Mouse (Mus musculus) splenic B cell, adult 2 months (primary cell): Measurements from ENCODE around the gene Fam131a.

ENCODE experiments used
- DNase-seq: peaks from one replicate; pipeline ENCODE4 v3.0.0-alpha.2; 2011; ENCODE audit warnings: low read depth, low spot score
- H3K27me3 ChIP-seq: 2 replicates; pipeline ENCODE4 v1.6.1; 2012; ENCODE audit warnings: mild to moderate bottlenecking, low read length, moderate library complexity, mixed read lengths; ENCODE audit not compliant: control insufficient read depth, poor library complexity, insufficient read depth, severe bottlenecking
- H3K36me3 ChIP-seq: 2 replicates; pipeline ENCODE4 v1.6.1; 2012; ENCODE audit warnings: mild to moderate bottlenecking, low read length, moderate library complexity, mixed read lengths; ENCODE audit not compliant: control insufficient read depth, poor library complexity, insufficient read depth, severe bottlenecking

Fam131a gene

GRCm38 (mm10) chr16:20677380-20677779, 15.7 kb upstream of the Fam131a start:
- no peak for DNase-seq
- H3K36me3 ChIP-seq, result peaks cover 16% of the 10 kb centered on the region
- no peaks in the 10 kb centered on the region for H3K27me3 ChIP-seq

- DNase-seq, result no peak
- Histone ChIP-seq H3K27me3 (no peaks in the 10 kb centered on the region), H3K36me3 (peaks cover 19% of the 10 kb centered on the region)
These were observed 14.9 kb upstream of the Fam131a start for GRCm38 (mm10) chr16:20677974-20678675.

- no peak for DNase-seq
- H3K27me3 ChIP-seq, result no peaks in the 10 kb centered on the region
- peaks cover 21% of the 10 kb centered on the region for H3K36me3 ChIP-seq
These were observed 2.3 kb upstream of the Fam131a start for GRCm38 (mm10) chr16:20690774-20691173.

- no peaks in the 10 kb centered on the region for H3K27me3 ChIP-seq
- DNase-seq, result no peak
- H3K36me3 ChIP-seq, result peaks cover 19% of the 10 kb centered on the region
These were observed 1.4 kb upstream of the Fam131a start for GRCm38 (mm10) chr16:20691617-20692016.

GRCm38 (mm10) chr16:20692241-20692965, 638 bp upstream of the Fam131a start:
- peaks cover 12% of the 10 kb centered on the region; the same call in 1 of the 2 replicates for H3K36me3 ChIP-seq
- no peak for DNase-seq
- no peaks in the 10 kb centered on the region; the same call in 1 of the 2 replicates for H3K27me3 ChIP-seq

GRCm38 (mm10) chr16:20694781-20695180, 1.7 kb downstream of the Fam131a start:
- no peak for DNase-seq
- peaks cover 3% of the 10 kb centered on the region; the same call in 1 of the 2 replicates for H3K36me3 ChIP-seq

GRCm38 (mm10) chr16:20695622-20696323, 2.7 kb downstream of the Fam131a start:
- Histone ChIP-seq H3K36me3 (no peaks in the 10 kb centered on the region), H3K27me3 (no peaks in the 10 kb centered on the region; the same call in 1 of the 2 replicates)
- peak; percentile 20 for DNase-seq

More at GRCm38 (mm10) chr16:20694781-20695180, 1.7 kb downstream of the Fam131a start:
- no peaks in the 10 kb centered on the region; the same call in 1 of the 2 replicates for H3K27me3 ChIP-seq

GRCm38 (mm10) chr16:20699266-20699665, 6.2 kb downstream of the Fam131a start:
- DNase-seq, result no peak
- H3K36me3 ChIP-seq, result no peaks in the 10 kb centered on the region
- no peaks in the 10 kb centered on the region; the same call in 1 of the 2 replicates for H3K27me3 ChIP-seq

GRCm38 (mm10) chr16:20700036-20700435, 7.0 kb downstream of the Fam131a start:
- H3K36me3 ChIP-seq, result no peaks in the 10 kb centered on the region
- no peak for DNase-seq
- no peaks in the 10 kb centered on the region; the same call in 1 of the 2 replicates for H3K27me3 ChIP-seq

- Histone ChIP-seq H3K36me3 (no peaks in the 10 kb centered on the region), H3K27me3 (no peaks in the 10 kb centered on the region; the same call in 1 of the 2 replicates)
- no peak for DNase-seq
These were observed 8.3 kb downstream of the Fam131a start for GRCm38 (mm10) chr16:20701316-20701715.

GRCm38 (mm10) chr16:20701729-20702521, 8.9 kb downstream of the Fam131a start:
- H3K27me3 ChIP-seq, result no peaks in the 10 kb centered on the region; the same call in 1 of the 2 replicates
- peak; percentile 24 for DNase-seq
- H3K36me3 ChIP-seq, result no peaks in the 10 kb centered on the region

GRCm38 (mm10) chr16:20702522-20702893, 9.5 kb downstream of the Fam131a start:
- no peaks in the 10 kb centered on the region; the same call in 1 of the 2 replicates for H3K27me3 ChIP-seq
- H3K36me3 ChIP-seq, result no peaks in the 10 kb centered on the region
- peak; percentile 66 for DNase-seq

- Histone ChIP-seq H3K27me3 (no peaks in the 10 kb centered on the region), H3K36me3 (no peaks in the 10 kb centered on the region)
- no peak for DNase-seq
These were observed 10.0 kb downstream of the Fam131a start for GRCm38 (mm10) chr16:20703071-20703470.

GRCm38 (mm10) chr16:20703699-20704400, 10.8 kb downstream of the Fam131a start:
- Histone ChIP-seq H3K27me3 (no peaks in the 10 kb centered on the region), H3K36me3 (no peaks in the 10 kb centered on the region)
- no peak for DNase-seq
